Mouse (Mus musculus) adrenal gland (tissue): ENCODE data around the gene Acot5.
"Not testable (repeated sequence)": the region's sequence is repeated elsewhere in the genome, so short reads cannot be mapped to it uniquely, and the experiment has no call there.

Source experiments
- intact Hi-C: fragments of 180-260 bp; cut with DNase I; formaldehyde crosslinking; loops from one replicate; pipeline ENCODE4 v1.15.1; 2025
- long read RNA-seq, 2 experiments: library from polyadenylated mRNA; unstranded; transcript quantifications; one replicate each; pipeline ENCODE4 v2.0.0; 2020; ENCODE audit warnings: borderline replicate concordance in 1 of 2; ENCODE audit not compliant: insufficient replicate concordance in 1 of 2

Acot5 gene
- long read RNA-seq, experiment 1 = 0 reads
- long read RNA-seq, experiment 2 = 0 reads

GRCm38 (mm10) chr12:84068986-84069385 is at the start of gene Acot5:
Acot5 (plus strand) TSS chr12:84069325.
- intact Hi-C loops = no loop called here

GRCm38 (mm10) chr12:84020528-84020927 is 48.6 kb upstream of the Acot5 start:
- intact Hi-C loops = not testable (repeated sequence)

- intact Hi-C loops = not testable (repeated sequence)
Observed at GRCm38 (mm10) chr12:84022266-84022665, 46.9 kb upstream of the Acot5 start.

GRCm38 (mm10) chr12:84023052-84023745 is 45.9 kb upstream of the Acot5 start:
- intact Hi-C loops = no loop called here

- intact Hi-C loops = no loop called here
Observed at GRCm38 (mm10) chr12:84025888-84026287, 43.2 kb upstream of the Acot5 start.

- intact Hi-C loops = not testable (repeated sequence)
Observed at GRCm38 (mm10) chr12:84028328-84028727, 40.8 kb upstream of the Acot5 start.

GRCm38 (mm10) chr12:84029043-84029442 is 40.1 kb upstream of the Acot5 start:
- intact Hi-C loops = not testable (repeated sequence)

- intact Hi-C loops = loop anchor here (2.0 kb wide), 1 partner anchor 58 kb away; no protein-coding TSS in a partner anchor
Observed at GRCm38 (mm10) chr12:84030659-84031332, 38.3 kb upstream of the Acot5 start.

- intact Hi-C loops = no loop called here
Observed at GRCm38 (mm10) chr12:84032854-84033253, 36.3 kb upstream of the Acot5 start.

GRCm38 (mm10) chr12:84033302-84033701 is 35.8 kb upstream of the Acot5 start:
- intact Hi-C loops = not testable (repeated sequence)

- intact Hi-C loops = no loop called here
Observed at GRCm38 (mm10) chr12:84034108-84034507, 35.0 kb upstream of the Acot5 start.

GRCm38 (mm10) chr12:84038241-84038640 is 30.9 kb upstream of the Acot5 start, which contains the start of gene Acot4:
Acot4 (plus strand) TSS chr12:84038379.
- intact Hi-C loops = not testable (repeated sequence)

GRCm38 (mm10) chr12:84038691-84039111 is 30.4 kb upstream of the Acot5 start, which contains the start of gene Gm49366:
Gm49366 (plus strand) TSS chr12:84038935.
- intact Hi-C loops = not testable (repeated sequence)

- intact Hi-C loops = no loop called here
Observed at GRCm38 (mm10) chr12:84042248-84042647, 26.9 kb upstream of the Acot5 start.

- intact Hi-C loops = no loop called here
Observed at GRCm38 (mm10) chr12:84044045-84044444, 25.1 kb upstream of the Acot5 start.

GRCm38 (mm10) chr12:84046906-84047305 is 22.2 kb upstream of the Acot5 start:
- intact Hi-C loops = no loop called here

- intact Hi-C loops = not testable (repeated sequence)
Observed at GRCm38 (mm10) chr12:84050744-84051143, 18.4 kb upstream of the Acot5 start.

GRCm38 (mm10) chr12:84051937-84052474 is 17.1 kb upstream of the Acot5 start, which contains the start of gene Acot3:
Acot3 (plus strand) TSS chr12:84052144.
- intact Hi-C loops = no loop called here

- intact Hi-C loops = no loop called here
Observed at GRCm38 (mm10) chr12:84052609-84053008, 16.5 kb upstream of the Acot5 start.

GRCm38 (mm10) chr12:84053173-84053572 is 16.0 kb upstream of the Acot5 start:
- intact Hi-C loops = no loop called here

- intact Hi-C loops = no loop called here
Observed at GRCm38 (mm10) chr12:84053679-84054391, 15.3 kb upstream of the Acot5 start.
